Mouse (Mus musculus): ENCODE results near the gene Pfkfb3.

The Pfkfb3 gene

DNA sequence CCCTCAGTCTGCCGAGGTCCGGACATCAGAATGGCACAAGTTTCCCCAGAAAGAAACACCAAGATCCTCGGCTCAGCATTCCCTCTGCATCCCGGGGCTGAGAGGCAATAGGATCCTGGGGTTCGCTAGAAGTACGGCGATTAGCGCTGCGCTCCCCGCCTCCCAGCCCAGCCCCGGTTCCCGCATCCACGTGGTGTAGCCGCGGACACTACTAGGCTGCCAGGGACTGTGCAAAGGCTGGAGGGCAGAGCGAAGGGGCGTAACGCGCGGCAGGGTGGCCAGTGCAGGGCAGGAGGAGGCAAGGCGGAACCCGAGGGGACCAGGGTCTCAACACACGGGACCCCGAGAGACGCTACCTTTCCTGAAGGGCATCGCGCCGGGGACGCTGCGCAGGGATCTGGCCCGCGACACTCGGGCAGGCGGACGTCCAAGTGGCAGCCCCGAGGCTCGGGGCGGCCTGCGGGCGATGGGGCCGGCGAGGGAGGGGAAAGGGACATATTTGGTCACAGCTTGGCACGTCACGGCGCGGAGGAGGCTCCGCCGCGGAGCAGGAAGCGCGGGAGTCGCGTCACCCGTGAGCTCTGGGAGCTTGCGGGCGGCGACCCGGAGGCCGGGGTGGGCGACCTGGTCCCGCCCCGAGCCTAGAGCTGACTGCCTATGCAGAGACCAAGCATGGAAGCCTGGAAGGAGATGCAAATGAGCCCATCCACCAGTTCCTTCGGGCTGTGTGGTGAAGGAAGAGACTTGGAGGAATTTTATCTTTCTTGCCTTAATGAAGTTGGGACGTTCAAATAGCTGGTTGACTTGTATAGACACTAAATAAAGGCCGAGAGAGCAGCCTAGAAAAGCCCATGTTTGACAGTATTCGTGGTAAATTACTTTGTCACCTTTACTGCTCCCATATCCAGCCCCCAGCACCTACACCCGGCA lies at the start of gene Pfkfb3:
Gene Pfkfb3, minus strand, starts transcription at position 607 of the 930 bp plus-strand sequence.
- Histone ChIP-seq H3K4me3 (replicated peaks; ENCODE audit: low read length) (peak within 1 kb of the TSS; percentile 84), H3K36me3 (ENCODE audit: insufficient read depth, low read length) (no peaks in the 10 kb centered on the region), H3K9me3 (ENCODE audit: low read length) (no peaks in the 10 kb centered on the region), H3K27me3 (ENCODE audit: insufficient read depth, low read length) (peaks cover 56% of the 10 kb centered on the region), H3K4me1 (replicated peaks; ENCODE audit: low read depth, low read length) (peaks cover 50% of the 10 kb centered on the region)
- TF ChIP-seq POU5F1 (IDR thresholded peaks at IDR 0.05; ENCODE audit: borderline replicate concordance, low read length) (no peak), NANOG (IDR thresholded peaks at IDR 0.05; ENCODE audit: borderline replicate concordance, low read length) (no peak), CTCF (conservative IDR thresholded peaks at IDR 0.05; ENCODE audit: low read length) (no peak)

DNA sequence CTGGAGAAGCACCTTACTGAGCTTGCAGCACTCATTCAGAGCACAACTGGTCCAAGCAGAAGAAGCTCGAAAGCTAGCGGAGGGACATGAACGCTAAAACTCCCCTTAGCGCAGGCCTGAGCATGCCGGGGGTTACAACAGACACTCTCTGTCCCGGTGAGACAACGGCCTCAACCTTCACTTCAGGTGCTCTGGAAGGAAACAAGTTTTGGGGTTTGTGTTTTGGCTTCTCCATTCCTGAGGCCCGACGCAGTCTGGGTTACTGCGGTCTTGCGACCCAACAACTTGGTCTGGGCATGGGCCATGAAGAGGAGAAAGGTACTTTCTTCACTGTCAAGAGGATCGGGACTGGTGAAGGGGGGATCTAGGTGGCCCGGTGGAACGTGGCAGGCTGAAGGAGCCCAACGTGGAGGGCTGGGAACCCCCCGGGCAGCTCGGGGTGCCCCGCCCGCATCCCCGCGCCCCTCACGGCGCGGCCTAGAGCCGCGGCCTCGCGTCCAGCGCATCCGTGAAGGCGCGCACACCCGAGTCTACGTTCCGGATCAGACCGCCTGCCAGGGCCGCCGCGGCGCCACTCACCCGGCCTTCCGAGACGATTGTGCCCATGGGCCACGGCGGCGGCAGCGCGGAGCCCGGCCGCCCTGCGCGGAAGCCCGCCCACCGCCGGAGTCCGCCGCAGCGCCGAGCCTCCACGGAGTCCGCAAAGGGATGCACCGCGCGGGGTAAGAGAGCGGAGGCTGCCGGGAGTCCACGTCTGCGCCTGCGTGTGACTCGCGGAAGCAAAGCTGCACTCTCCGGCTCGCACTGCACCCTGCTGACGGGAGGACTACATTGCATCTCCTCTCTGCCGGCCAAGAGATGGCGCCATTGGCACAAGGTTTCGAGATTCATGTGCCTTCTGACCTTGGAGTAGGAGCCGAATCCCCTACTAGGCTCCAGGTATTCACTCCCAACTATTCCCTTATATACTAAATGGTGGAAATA lies 48.9 kb upstream of the Pfkfb3 start:
- Histone ChIP-seq H3K9me3 (ENCODE audit: low read length) (peaks cover under 1% of the 10 kb centered on the region; the same call in 1 of the 2 replicates), H3K4me1 (replicated peaks; ENCODE audit: low read depth, low read length) (peaks cover 36% of the 10 kb centered on the region), H3K36me3 (ENCODE audit: insufficient read depth, low read length) (peaks cover 34% of the 10 kb centered on the region), H3K4me3 (replicated peaks; ENCODE audit: low read length) (peak overlapping the region; percentile 96), H3K27me3 (ENCODE audit: insufficient read depth, low read length) (no peaks in the 10 kb centered on the region)
- TF ChIP-seq POU5F1 (IDR thresholded peaks at IDR 0.05; ENCODE audit: borderline replicate concordance, low read length) (no peak), CTCF (conservative IDR thresholded peaks at IDR 0.05; ENCODE audit: low read length) (peak; percentile 71), NANOG (IDR thresholded peaks at IDR 0.05; ENCODE audit: borderline replicate concordance, low read length) (no peak)

DNA sequence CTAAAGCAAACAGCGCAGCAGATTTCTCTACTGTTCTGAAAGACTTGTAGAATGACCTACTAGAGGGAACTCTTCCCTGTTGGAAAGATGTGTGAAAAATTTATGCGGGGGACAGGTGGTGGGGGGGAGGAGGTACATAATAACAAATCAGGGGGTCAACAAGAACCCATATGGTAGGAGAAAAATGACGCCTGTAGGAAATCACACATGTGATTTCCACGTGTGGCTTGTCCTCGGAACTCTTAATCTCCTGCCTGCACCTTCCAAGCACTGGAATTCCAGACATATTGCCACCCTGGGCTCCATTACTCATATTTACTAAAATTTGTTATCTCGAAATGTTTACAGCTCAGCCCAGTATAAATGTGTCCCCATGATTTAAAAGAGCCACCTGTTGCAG lies 47.9 kb upstream of the Pfkfb3 start:
- peaks cover 44% of the 10 kb centered on the region for H3K36me3 ChIP-seq (ENCODE audit: insufficient read depth, low read length)
- peak overlapping the region; percentile 96 for H3K4me3 ChIP-seq (replicated peaks; ENCODE audit: low read length)
- H3K9me3 ChIP-seq (ENCODE audit: low read length), result no peaks in the 10 kb centered on the region
- H3K4me1 ChIP-seq (replicated peaks; ENCODE audit: low read depth, low read length), result peaks cover 42% of the 10 kb centered on the region
- TF ChIP-seq CTCF (conservative IDR thresholded peaks at IDR 0.05; ENCODE audit: low read length), result no peak
- TF ChIP-seq NANOG (IDR thresholded peaks at IDR 0.05; ENCODE audit: borderline replicate concordance, low read length), result no peak
- no peak for TF ChIP-seq POU5F1 (IDR thresholded peaks at IDR 0.05; ENCODE audit: borderline replicate concordance, low read length)
- no peaks in the 10 kb centered on the region for H3K27me3 ChIP-seq (ENCODE audit: insufficient read depth, low read length)

DNA sequence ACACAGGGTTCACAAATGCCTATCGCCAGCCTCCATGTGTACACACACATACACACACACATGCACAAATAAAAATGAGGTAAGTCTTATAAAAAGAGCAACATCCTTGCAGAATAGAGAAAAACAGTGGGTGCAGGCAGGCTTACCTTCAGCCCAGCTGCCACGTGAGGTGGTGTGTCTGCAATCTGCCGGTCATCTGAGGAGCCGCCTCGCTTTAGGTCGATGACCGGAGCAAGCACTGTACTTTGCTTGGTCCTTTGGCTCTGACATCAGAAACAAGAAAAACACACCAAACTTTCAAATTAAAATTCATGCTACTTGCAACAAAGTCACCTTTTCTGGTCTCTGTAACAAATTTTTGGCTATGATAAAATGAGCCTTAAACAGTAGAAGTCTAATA lies 44.0 kb upstream of the Pfkfb3 start:
- TF ChIP-seq NANOG (IDR thresholded peaks at IDR 0.05; ENCODE audit: borderline replicate concordance, low read length) (no peak), POU5F1 (IDR thresholded peaks at IDR 0.05; ENCODE audit: borderline replicate concordance, low read length) (no peak), CTCF (conservative IDR thresholded peaks at IDR 0.05; ENCODE audit: low read length) (no peak)
- H3K36me3 ChIP-seq (ENCODE audit: insufficient read depth, low read length), result peaks cover 79% of the 10 kb centered on the region
- H3K27me3 ChIP-seq (ENCODE audit: insufficient read depth, low read length), result no peaks in the 10 kb centered on the region
- H3K4me1 ChIP-seq (replicated peaks; ENCODE audit: low read depth, low read length), result peaks cover 59% of the 10 kb centered on the region
- no peak overlapping the region for H3K4me3 ChIP-seq (replicated peaks; ENCODE audit: low read length)
- H3K9me3 ChIP-seq (ENCODE audit: low read length), result no peaks in the 10 kb centered on the region

DNA sequence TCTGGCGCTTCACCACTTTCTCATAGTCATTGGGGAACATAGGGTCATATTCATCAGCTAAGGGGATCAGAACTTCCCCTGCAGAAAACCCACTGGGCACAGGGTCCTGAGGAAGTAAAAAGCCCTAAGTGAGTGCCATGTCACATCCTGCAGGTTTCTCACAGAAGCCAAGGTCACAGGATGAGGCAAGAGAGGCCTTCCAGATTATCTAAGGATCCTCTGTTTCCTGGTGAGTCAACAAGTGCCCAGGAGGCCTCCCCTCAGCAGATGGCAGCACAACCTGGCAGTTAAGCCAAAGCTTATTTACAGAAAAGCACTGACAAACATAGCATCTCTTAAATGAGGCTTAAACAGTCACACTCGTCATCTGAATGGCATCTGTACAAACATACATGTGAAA lies 42.8 kb upstream of the Pfkfb3 start:
- Histone ChIP-seq H3K27me3 (ENCODE audit: insufficient read depth, low read length) (no peaks in the 10 kb centered on the region), H3K4me3 (replicated peaks; ENCODE audit: low read length) (no peak overlapping the region), H3K9me3 (ENCODE audit: low read length) (no peaks in the 10 kb centered on the region), H3K4me1 (replicated peaks; ENCODE audit: low read depth, low read length) (peaks cover 54% of the 10 kb centered on the region), H3K36me3 (ENCODE audit: insufficient read depth, low read length) (peaks cover 91% of the 10 kb centered on the region)
- TF ChIP-seq CTCF (conservative IDR thresholded peaks at IDR 0.05; ENCODE audit: low read length) (no peak), POU5F1 (IDR thresholded peaks at IDR 0.05; ENCODE audit: borderline replicate concordance, low read length) (no peak), NANOG (IDR thresholded peaks at IDR 0.05; ENCODE audit: borderline replicate concordance, low read length) (no peak)

DNA sequence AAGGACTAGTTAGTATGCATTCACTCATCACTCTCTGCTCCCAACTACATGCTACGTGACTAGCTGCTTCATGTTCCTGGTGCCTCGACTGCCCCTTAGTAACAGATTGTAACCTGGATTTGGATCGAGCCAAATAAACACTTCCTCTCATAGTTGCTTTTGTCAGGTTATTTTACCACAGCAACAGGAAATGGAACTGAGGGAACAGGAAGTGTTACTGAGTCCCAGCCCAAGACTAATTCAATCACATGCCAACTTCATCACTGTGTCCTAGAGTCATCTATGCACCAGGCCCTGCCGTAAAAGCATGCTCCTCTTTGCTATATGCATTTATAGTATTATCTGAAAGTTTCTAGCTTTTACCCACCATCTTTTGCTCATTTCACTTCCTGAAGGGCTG lies 34.1 kb upstream of the Pfkfb3 start:
- no peaks in the 10 kb centered on the region for H3K27me3 ChIP-seq (ENCODE audit: insufficient read depth, low read length)
- 0 out of 2 replicates have a peak, but pooled peaks cover 5% of the 10 kb centered on the region for H3K4me1 ChIP-seq (replicated peaks; ENCODE audit: low read depth, low read length)
- no peaks in the 10 kb centered on the region for H3K9me3 ChIP-seq (ENCODE audit: low read length)
- H3K36me3 ChIP-seq (ENCODE audit: insufficient read depth, low read length), result peaks cover 96% of the 10 kb centered on the region
- H3K4me3 ChIP-seq (replicated peaks; ENCODE audit: low read length), result no peak overlapping the region
- TF ChIP-seq CTCF (conservative IDR thresholded peaks at IDR 0.05; ENCODE audit: low read length) (no peak), POU5F1 (IDR thresholded peaks at IDR 0.05; ENCODE audit: borderline replicate concordance, low read length) (no peak), NANOG (IDR thresholded peaks at IDR 0.05; ENCODE audit: borderline replicate concordance, low read length) (no peak)

DNA sequence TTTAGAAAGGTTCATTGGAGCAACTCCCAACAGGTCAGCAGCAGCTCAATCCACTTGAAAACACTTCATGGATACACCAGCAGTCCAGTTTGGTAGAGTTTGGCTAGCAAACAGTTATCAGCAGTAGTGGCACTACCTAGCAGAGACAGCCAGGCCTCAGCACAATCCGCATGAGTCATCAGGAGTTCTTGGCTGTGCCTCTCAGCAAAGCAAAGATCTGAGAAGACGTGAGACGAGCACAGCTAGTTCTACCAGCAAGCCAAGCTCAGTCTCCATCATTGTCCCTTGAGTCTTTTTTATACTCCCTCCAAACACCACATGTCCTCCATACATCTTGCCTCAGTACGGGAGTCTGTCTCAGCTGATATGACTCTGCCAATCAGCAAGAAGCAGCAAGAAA lies 25.5 kb upstream of the Pfkfb3 start:
- Histone ChIP-seq H3K4me3 (replicated peaks; ENCODE audit: low read length) (no peak overlapping the region), H3K9me3 (ENCODE audit: low read length) (peaks cover 14% of the 10 kb centered on the region), H3K27me3 (ENCODE audit: insufficient read depth, low read length) (no peaks in the 10 kb centered on the region), H3K36me3 (ENCODE audit: insufficient read depth, low read length) (peaks cover 26% of the 10 kb centered on the region), H3K4me1 (replicated peaks; ENCODE audit: low read depth, low read length) (peaks cover 6% of the 10 kb centered on the region; the same call in 1 of the 2 replicates)
- no peak for TF ChIP-seq CTCF (conservative IDR thresholded peaks at IDR 0.05; ENCODE audit: low read length)
- no peak for TF ChIP-seq NANOG (IDR thresholded peaks at IDR 0.05; ENCODE audit: borderline replicate concordance, low read length)
- TF ChIP-seq POU5F1 (IDR thresholded peaks at IDR 0.05; ENCODE audit: borderline replicate concordance, low read length), result no peak

DNA sequence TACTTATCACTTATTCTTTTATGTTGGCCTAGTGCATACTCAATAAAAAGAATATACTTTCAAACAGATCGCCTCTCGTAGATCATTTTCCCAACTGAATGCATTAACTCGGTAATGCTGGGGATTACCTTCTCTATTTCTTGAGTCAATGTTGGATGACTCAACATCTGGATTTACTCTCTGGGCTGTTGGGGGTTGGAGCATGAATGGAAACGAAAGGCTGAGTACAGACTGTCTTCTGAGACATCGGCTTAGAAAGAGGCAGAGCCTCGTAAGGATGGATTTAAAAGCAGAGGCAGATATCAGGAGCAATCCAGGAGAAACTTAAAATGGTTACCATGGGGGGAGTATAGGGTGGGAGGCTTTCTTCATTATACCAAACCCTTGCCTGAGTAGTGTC lies 24.3 kb upstream of the Pfkfb3 start:
- Histone ChIP-seq H3K4me3 (replicated peaks; ENCODE audit: low read length) (no peak overlapping the region), H3K9me3 (ENCODE audit: low read length) (peaks cover 14% of the 10 kb centered on the region), H3K27me3 (ENCODE audit: insufficient read depth, low read length) (peaks cover 3% of the 10 kb centered on the region; the same call in 1 of the 2 replicates), H3K4me1 (replicated peaks; ENCODE audit: low read depth, low read length) (peaks cover 6% of the 10 kb centered on the region; the same call in 1 of the 2 replicates), H3K36me3 (ENCODE audit: insufficient read depth, low read length) (peaks cover 16% of the 10 kb centered on the region)
- TF ChIP-seq NANOG (IDR thresholded peaks at IDR 0.05; ENCODE audit: borderline replicate concordance, low read length), result no peak
- no peak for TF ChIP-seq POU5F1 (IDR thresholded peaks at IDR 0.05; ENCODE audit: borderline replicate concordance, low read length)
- no peak for TF ChIP-seq CTCF (conservative IDR thresholded peaks at IDR 0.05; ENCODE audit: low read length)
